Mouse (Mus musculus) olfactory bulb, adult 2 months (tissue): ENCODE measurements around the gene Ubash3b.

Experiments used
- CTCF ChIP-seq: fragments of 200-500 bp; IDR thresholded peaks from 2 replicates; pipeline ENCODE4 v1.5.1; 2012; ENCODE audit warnings: low read depth, mild to moderate bottlenecking, low read length, moderate library complexity; ENCODE audit not compliant: insufficient read depth
- POLR2A ChIP-seq: fragments of 200-500 bp; IDR thresholded peaks from 2 replicates; pipeline ENCODE4 v1.6.1; 2012; ENCODE audit warnings: mild to moderate bottlenecking, low read depth, low read length, moderate library complexity; ENCODE audit not compliant: insufficient read depth

DNA sequence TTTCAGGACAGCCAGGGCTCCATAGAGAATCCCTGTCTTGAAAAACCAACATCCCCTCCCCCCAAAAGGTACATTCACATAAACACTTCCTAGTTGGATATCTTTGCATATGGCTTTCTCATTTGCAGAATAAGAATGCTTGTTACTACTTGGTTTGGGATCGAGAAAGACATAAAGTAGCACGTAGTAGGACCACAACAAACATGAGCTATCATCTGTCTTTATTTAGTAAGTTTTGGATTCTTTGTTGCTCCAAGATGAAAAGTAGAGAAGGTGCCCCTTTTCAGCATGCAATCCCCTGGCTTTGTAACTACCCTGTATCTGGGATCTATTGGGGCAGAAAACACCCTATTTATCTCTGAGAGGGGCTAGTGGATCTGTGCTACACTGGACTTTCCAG, 25.2 kb downstream of the Ubash3b start:
- TF ChIP-seq CTCF (no peak), POLR2A (no peak)
